Mouse (Mus musculus) layer of hippocampus, adult 9-11 months (tissue): ENCODE data around the gene Tgm6.

Source experiments
- DNase-seq: peaks from one replicate; pipeline ENCODE4 v3.0.0; 2022

The Tgm6 gene

GRCm38 (mm10) chr2:130178706-130179506 is 66.7 kb downstream of the Tgm6 start, which contains the start of gene Snrpb:
Gene Snrpb (minus strand): TSS chr2:130179403.
- peak; percentile 90 for DNase-seq

DNA sequence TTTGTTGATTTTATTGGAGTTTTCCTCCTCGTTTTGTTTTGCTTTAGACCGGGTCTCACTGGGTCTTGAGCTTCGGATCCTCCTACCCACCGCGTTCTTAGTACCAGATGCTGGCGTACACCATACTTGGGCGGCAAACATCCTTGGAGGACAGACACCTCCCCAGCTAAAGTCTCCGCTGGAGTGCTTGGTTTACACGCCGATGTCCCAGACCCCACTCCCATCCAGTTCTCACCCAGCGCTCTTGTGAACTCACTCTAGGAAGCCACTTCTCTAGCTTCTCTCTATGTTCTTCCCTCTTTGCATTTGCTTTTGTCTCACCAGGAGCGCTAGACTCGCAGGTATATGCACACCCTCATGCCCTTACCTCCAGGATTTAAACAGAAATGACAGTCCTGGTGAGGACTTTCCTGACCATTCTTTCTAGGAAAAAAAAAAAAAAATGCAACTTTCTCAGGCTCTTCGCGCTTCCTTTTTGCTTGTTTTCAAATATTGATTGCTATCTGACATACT is 67.3 kb downstream of the Tgm6 start:
- DNase-seq, result peak; percentile 25

DNA sequence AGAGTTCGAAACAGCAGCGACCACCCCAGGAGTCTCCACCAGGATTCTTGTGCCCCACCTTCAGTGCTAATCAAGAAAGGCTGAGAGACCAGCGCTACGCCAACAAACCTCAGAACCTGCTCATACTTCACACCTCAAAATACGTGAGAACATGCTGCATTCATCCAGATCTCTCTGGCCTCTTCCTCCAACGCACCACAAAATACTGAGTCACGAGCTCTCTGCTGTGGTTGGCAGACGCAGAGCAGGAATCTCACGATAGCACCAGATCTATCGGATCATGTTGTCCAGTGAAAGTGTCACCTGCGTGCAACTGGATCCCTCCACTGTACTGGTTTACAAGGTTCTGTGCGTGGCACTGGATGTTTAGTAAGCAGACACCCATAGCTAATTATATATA is 76.2 kb downstream of the Tgm6 start:
- no peak for DNase-seq

DNA sequence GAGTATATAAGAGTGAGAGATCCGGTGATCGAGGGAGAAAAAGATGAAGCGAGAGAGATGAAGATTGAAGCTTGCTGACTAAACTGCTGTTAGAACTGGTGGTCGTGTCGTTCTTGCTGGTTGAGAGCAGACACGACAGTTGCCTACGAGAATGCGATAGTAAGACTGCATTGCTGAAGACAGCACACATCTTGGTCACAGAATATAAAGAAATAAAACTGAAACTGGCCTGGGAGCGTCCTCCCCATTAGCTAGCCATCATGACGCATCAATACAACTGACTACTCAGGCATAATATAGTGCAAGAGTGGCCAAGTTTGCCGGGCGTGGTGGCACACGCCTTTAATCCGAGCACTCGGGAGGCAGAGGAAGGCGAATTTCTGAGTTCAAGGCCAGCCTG is 82.7 kb downstream of the Tgm6 start, which contains the start of gene Tmc2:
Gene Tmc2, plus strand, starts transcription at position 301 of the 400 bp plus-strand sequence.
- no peak for DNase-seq

DNA sequence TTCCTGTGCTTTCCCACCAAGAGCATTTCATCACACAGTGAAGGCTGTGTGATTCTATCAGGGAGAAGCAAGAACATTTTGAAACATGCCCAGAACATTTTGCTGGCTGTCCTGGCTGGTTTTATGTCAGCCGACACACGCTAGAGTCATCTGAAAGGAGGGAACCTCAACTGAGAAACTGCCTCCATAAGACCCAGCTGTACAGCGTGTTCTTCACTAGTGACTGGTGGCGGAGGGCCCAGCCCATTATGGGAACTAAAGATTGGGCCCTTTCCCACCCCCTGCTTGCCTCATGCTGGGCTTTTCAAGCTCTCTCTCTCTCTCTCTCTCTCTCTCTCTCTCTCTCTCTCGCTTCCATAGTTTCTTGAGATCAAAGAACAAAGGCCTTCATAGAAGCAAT is 88.7 kb downstream of the Tgm6 start:
- DNase-seq, result no peak
